Mouse (Mus musculus): ENCODE measurements around the gene Maneal.

- TF ChIP-seq CTCF (conservative IDR thresholded peaks at IDR 0.05 in 1 of 2, IDR thresholded peaks at IDR 0.05 in 1 of 2; ENCODE audit: low read depth in 2 of 2, low read length in 2 of 2) (no peak), E2F4 (IDR thresholded peaks at IDR 0.05; ENCODE audit: insufficient replicate concordance, low read depth, low read length) (no peak), UBTF (IDR thresholded peaks at IDR 0.05; ENCODE audit: low read depth, low read length) (no peak), ZC3H11A (IDR thresholded peaks at IDR 0.05; ENCODE audit: low read depth, low read length) (no peak), HCFC1 (IDR thresholded peaks at IDR 0.05; ENCODE audit: low read depth, low read length) (no peak), TCF12 (IDR thresholded peaks at IDR 0.05; ENCODE audit: low read depth, low read length) (no peak), POLR2A (IDR thresholded peaks at IDR 0.05; ENCODE audit: low read depth, low read length) (no peak), EP300 (IDR thresholded peaks at IDR 0.05; ENCODE audit: low read length) (no peak)
Observed at GRCm38 (mm10) chr4:124894508-124895428, 32.8 kb upstream of the Maneal start.

Measured in CH12.LX (cell line).